Mouse (Mus musculus) kidney, embryonic 14.5 days (tissue): ENCODE data around the gene Akap2. TPM values are rescaled to one million over a fixed set of nuclear protein-coding genes. Genes with fewer than 3 reads are reported as not detected.

ENCODE experiments used
- ATAC-seq: fragments of 200-750 bp; cut with Nextera tagmentation; 2 replicates; pipeline ENCODE4 v1.8.0; 2017; ENCODE audit warnings: moderate number of reproducible peaks, mild to moderate bottlenecking, moderate TSS enrichment, moderate library complexity; ENCODE audit not compliant: low FRiP score, low TSS enrichment
- H3K27ac ChIP-seq: fragments of 300-500 bp; sonication (generic); 2 replicates; pipeline ENCODE4 v1.5.1; 2014; ENCODE audit warnings: low read depth, mild to moderate bottlenecking, low read length, moderate library complexity, mixed read lengths
- H3K27me3 ChIP-seq: fragments of 300-500 bp; sonication (generic); 2 replicates; pipeline ENCODE4 v1.6.1; 2014; ENCODE audit warnings: mild to moderate bottlenecking, low read length; ENCODE audit not compliant: control insufficient read depth, insufficient read depth
- H3K36me3 ChIP-seq: fragments of 300-500 bp; sonication (generic); 2 replicates; pipeline ENCODE4 v1.6.1; 2014; ENCODE audit warnings: low read length, mixed read lengths; ENCODE audit not compliant: control insufficient read depth, insufficient read depth
- H3K4me1 ChIP-seq: fragments of 300-500 bp; sonication (generic); 2 replicates; pipeline ENCODE4 v1.6.1; 2014; ENCODE audit warnings: low read length, mixed read lengths; ENCODE audit not compliant: control insufficient read depth, insufficient read depth
- H3K4me2 ChIP-seq: fragments of 300-500 bp; sonication (generic); replicated peaks from 2 replicates; pipeline ENCODE4 v1.6.1; 2014; ENCODE audit warnings: low read depth, mild to moderate bottlenecking, low read length
- H3K4me3 ChIP-seq: fragments of 300-500 bp; sonication (generic); 2 replicates; pipeline ENCODE4 v1.5.1; 2014; ENCODE audit warnings: mild to moderate bottlenecking, low read length
- H3K9ac ChIP-seq: fragments of 300-500 bp; sonication (generic); 2 replicates; pipeline ENCODE4 v1.6.1; 2014; ENCODE audit warnings: low read depth, mild to moderate bottlenecking, low read length, moderate library complexity
- H3K9me3 ChIP-seq: fragments of 300-500 bp; sonication (generic); 2 replicates; pipeline ENCODE4 v1.6.1; 2016; ENCODE audit warnings: low read length; ENCODE audit not compliant: control insufficient read depth
- WGBS: fragments of 180-500 bp; shearing (Covaris S2); extraction: QIAGEN DNeasy Blood & Tissue Kit; methylation state at CpG from one replicate; pipeline ENCODE4 v1.1.7; 2014; 5-methylcytosine and 5-hydroxymethylcytosine counted together
- polyA plus RNA-seq: library from polyadenylated mRNA; unstranded; fragments of >200 nt; fragmentation: Nextera tagmentation; extraction: Ambion mirVana; gene quantifications from 2 replicates; pipeline ENCODE4 v1.2.1, GENCODE M21; 2014

The Akap2 gene
- polyA plus RNA-seq, 1 experiment from 2014 or later: 24.0 TPM

DNA sequence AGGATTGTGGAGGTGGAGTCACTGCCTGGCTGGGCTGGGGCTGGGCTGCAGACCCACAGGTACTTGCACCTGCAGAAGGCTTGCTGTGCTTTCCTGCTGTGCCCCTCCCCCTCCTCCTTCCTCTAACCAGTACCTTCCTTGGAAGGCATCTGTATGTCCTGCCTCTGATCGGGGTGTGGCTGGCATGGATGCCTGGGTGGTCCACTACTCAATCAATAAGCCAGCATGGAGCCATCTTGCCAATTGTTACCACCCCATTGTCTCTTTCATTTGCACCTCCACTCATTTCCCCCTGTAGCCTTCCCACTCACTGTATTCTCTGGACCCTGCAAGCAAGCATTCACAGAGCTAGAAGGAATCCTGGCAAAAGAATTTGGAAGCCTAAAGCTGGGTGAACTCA is 26.7 kb upstream of the Akap2 start:
- Histone ChIP-seq H3K4me1 (no peaks in the 10 kb centered on the region), H3K4me2 (no peak overlapping the region), H3K27me3 (no peaks in the 10 kb centered on the region), H3K27ac (no peak overlapping the region), H3K9me3 (no peaks in the 10 kb centered on the region), H3K36me3 (no peaks in the 10 kb centered on the region), H3K9ac (no peak overlapping the region), H3K4me3 (no peak overlapping the region)
- ATAC-seq: no peak
- 84% methylated on average over 1 of the region's 1 CpGs for WGBS

DNA sequence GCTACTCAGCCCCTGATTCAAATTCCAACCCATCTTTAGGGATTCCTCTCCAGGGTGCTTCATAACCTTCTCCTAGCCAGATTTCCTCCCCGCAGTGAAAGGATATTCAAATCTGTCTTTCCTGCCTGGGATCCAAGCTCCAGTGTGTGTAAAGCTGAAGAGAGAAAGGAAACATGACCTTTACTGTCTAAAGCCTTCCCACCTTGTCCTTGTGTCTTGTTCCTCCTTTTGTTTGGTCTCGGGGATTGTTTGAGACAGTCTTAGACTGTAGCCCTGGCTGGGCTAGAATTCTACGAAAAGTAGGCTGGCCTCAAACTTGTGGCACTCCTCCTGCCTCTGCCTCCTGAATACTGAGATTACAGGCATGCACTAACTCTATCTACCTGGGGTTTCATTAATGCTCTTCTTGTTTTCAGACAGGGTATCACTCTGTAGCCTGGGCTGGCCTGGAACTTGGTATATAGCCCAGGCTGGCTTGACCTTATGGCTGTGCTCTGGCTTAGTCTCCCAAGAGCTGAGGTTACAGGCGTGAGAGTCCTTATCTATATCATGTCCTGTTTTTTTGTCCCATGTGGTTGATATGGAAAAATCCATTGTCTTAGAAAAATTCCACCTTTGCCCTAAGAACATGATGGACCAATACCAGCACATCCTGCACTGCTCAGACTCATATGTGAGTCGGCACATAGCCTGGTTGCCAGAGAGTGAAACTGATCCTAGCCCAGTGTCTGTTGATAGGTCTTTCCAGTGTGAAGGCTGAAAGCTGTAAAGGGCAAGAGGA is 22.9 kb upstream of the Akap2 start:
- H3K4me2 ChIP-seq: no peak overlapping the region
- no peaks in the 10 kb centered on the region for H3K9me3 ChIP-seq
- no peak overlapping the region for H3K4me3 ChIP-seq
- no peaks in the 10 kb centered on the region for H3K27me3 ChIP-seq
- H3K36me3 ChIP-seq: no peaks in the 10 kb centered on the region
- no peak for ATAC-seq
- H3K27ac ChIP-seq: no peak overlapping the region
- WGBS: 79% methylated on average over 5 of the region's 5 CpGs
- no peak overlapping the region for H3K9ac ChIP-seq
- no peaks in the 10 kb centered on the region for H3K4me1 ChIP-seq

DNA sequence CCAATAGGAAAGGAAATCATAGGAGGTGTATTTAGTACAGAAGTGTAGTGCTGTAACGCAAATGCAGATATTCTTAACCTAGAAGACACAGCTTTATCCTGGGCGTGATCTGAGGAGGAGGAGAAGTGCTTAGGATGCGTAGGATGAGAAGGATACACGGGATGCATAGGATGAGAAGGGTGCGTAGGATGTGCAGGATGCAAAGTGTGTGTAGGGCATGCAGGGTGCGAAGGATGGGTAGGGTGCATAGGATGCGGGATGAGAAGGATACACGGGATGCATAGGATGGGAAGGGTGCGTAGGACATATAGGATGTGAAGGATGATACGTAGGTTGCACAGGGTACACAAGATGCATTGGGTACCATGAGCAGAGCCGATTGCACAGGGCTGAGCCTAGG is 20.5 kb upstream of the Akap2 start:
- Histone ChIP-seq H3K27ac (no peak overlapping the region), H3K4me2 (no peak overlapping the region), H3K4me3 (no peak overlapping the region), H3K9me3 (no peaks in the 10 kb centered on the region), H3K4me1 (no peaks in the 10 kb centered on the region), H3K9ac (no peak overlapping the region), H3K36me3 (no peaks in the 10 kb centered on the region), H3K27me3 (no peaks in the 10 kb centered on the region)
- WGBS: 95% methylated on average over 11 of the region's 11 CpGs
- no peak for ATAC-seq

DNA sequence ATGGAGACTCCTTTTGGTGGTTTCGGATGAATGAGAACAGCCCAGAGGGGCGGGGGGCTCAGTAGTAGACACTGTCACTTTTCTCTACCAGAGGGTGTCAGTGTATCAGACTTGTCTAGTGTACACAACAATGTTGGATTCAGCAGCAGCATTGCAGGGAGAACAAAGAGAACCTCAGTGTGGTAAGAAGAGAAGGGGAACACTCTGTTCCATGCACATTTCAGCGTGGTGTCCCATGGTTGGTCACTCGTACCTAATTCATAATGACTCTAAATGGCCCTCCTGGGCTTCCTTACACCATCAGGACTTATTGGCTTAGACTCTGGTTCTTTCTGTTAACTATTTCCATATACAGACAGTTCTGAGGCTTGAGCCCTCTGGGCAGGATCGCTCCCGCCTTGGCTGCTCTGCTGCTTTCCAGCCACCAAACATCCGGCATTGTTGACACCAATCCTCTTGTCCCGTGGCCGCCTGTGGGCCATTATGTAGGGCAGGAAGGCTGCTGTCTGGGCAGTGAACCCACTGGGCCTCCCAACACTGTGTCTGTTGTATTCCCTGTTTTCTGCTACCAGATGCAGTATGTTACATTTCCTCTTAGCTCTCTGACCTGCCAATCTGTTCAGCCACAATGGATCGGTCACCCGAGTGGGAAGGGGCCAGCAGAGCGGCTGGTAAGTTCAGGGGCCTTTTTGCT is 19.4 kb upstream of the Akap2 start:
- no peak overlapping the region for H3K4me2 ChIP-seq
- no peak overlapping the region for H3K27ac ChIP-seq
- 87% methylated on average over 12 of the region's 12 CpGs for WGBS
- H3K4me3 ChIP-seq: no peak overlapping the region
- no peak overlapping the region for H3K9ac ChIP-seq
- H3K36me3 ChIP-seq: no peaks in the 10 kb centered on the region
- ATAC-seq: no peak
- no peaks in the 10 kb centered on the region for H3K4me1 ChIP-seq
- no peaks in the 10 kb centered on the region for H3K27me3 ChIP-seq
- H3K9me3 ChIP-seq: no peaks in the 10 kb centered on the region

GRCm38 (mm10) chr4:57701576-57701975 is 15.9 kb upstream of the Akap2 start:
- H3K27me3 ChIP-seq: no peaks in the 10 kb centered on the region
- no peak overlapping the region for H3K4me3 ChIP-seq
- H3K4me1 ChIP-seq: no peaks in the 10 kb centered on the region
- no peak overlapping the region for H3K27ac ChIP-seq
- H3K9me3 ChIP-seq: no peaks in the 10 kb centered on the region
- no peak for ATAC-seq
- 86% methylated on average over 5 of the region's 5 CpGs for WGBS
- H3K9ac ChIP-seq: no peak overlapping the region
- no peaks in the 10 kb centered on the region for H3K36me3 ChIP-seq
- no peak overlapping the region for H3K4me2 ChIP-seq

DNA sequence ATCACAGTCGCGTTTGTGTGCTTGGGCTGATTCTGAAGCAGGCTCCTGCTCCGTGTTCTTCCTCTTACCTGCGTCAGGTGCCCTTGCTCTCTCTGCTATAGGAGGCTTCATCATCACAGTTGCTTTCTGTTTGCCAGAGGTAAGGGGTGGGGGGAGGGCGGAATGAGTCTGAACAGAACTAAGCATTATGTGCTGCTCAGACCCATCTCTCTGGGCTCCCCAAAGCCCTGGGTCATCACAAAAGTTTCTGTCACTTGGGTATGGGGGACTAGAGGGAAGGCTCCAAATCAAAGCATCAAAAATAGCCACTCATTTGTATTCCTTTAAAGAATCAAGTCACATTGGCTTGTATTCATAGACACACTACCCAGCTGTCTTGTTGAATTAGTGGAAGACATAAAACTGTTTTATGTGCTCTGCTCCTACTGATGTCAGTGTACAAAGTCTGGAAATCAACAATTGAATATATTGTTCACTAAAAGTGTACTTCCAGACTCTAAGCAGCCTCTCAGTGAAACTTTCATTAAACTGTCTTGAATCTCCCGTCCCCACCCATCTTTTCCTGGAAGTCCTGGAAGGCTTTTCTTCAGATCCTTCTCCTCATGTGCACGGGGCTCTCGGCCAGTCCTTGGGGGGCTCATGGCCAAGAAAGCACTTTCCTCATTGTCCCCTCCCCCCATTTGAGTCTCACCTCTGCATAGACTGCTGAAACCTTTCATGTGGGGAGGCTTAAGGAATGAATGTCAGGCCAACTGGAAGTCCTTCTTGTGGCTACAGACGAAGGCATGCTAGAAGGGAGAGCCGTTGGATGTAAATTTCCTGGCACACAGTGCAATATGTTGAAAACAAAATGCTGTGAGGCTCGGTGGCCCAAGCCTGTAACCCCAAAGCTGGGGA is 13.6 kb upstream of the Akap2 start:
- H3K27me3 ChIP-seq: no peaks in the 10 kb centered on the region
- H3K4me2 ChIP-seq: no peak overlapping the region
- H3K9ac ChIP-seq: no peak overlapping the region
- H3K27ac ChIP-seq: peak overlapping the region; percentile 71; the same call in 1 of the 2 replicates
- no peaks in the 10 kb centered on the region for H3K9me3 ChIP-seq
- H3K4me3 ChIP-seq: no peak overlapping the region
- H3K36me3 ChIP-seq: no peaks in the 10 kb centered on the region
- peak; percentile 60; the same call in 1 of the 2 replicates for ATAC-seq
- no peaks in the 10 kb centered on the region for H3K4me1 ChIP-seq
- WGBS: 58% methylated on average over 11 of the region's 11 CpGs

GRCm38 (mm10) chr4:57704575-57704974 is 12.9 kb upstream of the Akap2 start:
- no peak overlapping the region for H3K4me2 ChIP-seq
- H3K4me1 ChIP-seq: no peaks in the 10 kb centered on the region
- no peak for ATAC-seq
- no peak overlapping the region for H3K4me3 ChIP-seq
- WGBS: 92% methylated on average over 7 of the region's 7 CpGs
- no peaks in the 10 kb centered on the region for H3K27me3 ChIP-seq
- H3K27ac ChIP-seq: peak overlapping the region; percentile 71; the same call in 1 of the 2 replicates
- H3K9ac ChIP-seq: no peak overlapping the region
- H3K9me3 ChIP-seq: no peaks in the 10 kb centered on the region
- no peaks in the 10 kb centered on the region for H3K36me3 ChIP-seq

GRCm38 (mm10) chr4:57715849-57716248 is 1.6 kb upstream of the Akap2 start:
- no peak overlapping the region for H3K4me3 ChIP-seq
- no peaks in the 10 kb centered on the region for H3K27me3 ChIP-seq
- no peak for ATAC-seq

More at GRCm38 (mm10) chr4:57715849-57716248, 1.6 kb upstream of the Akap2 start:
- H3K36me3 ChIP-seq: no peaks in the 10 kb centered on the region
- no peak overlapping the region for H3K27ac ChIP-seq
- no peak overlapping the region for H3K4me2 ChIP-seq
- H3K9ac ChIP-seq: no peak overlapping the region
- no peaks in the 10 kb centered on the region for H3K4me1 ChIP-seq
- no peaks in the 10 kb centered on the region for H3K9me3 ChIP-seq
